Mouse (Mus musculus): ENCODE data around the gene Igsf3. TPM values are rescaled to one million over a fixed set of nuclear protein-coding genes. Genes with fewer than 3 reads are reported as not detected.

Gene Igsf3
- polyA plus RNA-seq (2012; rRNA removed), result 17.4 and 36.0 TPM in 2 replicates

DNA sequence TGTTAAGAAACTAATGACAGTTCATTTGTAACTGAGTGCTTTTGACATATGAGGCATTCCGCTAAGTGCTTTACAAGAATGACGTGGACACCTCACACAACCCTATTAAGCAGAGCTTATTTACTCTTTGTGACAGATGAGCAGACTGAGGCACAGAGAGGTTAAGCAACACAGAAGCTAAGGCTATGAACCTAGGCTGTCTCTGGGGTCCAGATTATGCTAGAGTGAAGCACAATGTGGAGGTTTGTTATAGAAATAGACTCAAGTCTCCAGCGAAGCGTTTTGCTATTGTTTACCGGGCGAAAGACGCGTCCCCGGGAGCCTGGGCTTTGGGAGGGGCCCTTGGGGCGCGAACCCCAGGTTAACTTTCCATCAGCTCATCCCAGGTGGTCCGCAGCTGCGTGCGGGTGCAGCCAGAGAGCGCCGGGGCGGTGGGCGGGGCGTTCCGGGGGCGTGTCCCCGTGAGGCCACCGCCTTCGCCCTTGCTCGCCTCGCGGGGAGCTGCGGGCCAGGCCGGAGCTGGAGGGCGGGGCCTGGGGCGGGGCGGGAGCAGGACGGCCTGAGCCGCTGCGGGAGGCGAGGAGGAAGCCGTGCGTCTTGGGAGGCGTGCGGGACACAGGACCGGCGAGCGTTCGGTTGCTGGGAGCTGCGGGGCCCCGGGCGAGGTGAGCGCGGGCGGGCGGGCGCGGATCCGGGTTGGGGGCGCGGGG lies at the start of gene Igsf3:
Gene Igsf3 (plus strand): TSS at position 546 of the 710 bp plus-strand sequence.
- peak; percentile 88 for DNase-seq (ENCODE audit: low read depth)
- no peak for TF ChIP-seq CTCF (IDR thresholded peaks at IDR 0.05; ENCODE audit: borderline replicate concordance, extremely low read depth, insufficient read depth, insufficient read length)
- TF ChIP-seq POLR2A (IDR thresholded peaks at IDR 0.05; ENCODE audit: borderline replicate concordance, extremely low read depth, insufficient read depth, insufficient read length, poor library complexity, severe bottlenecking), result peak; percentile 81

DNA sequence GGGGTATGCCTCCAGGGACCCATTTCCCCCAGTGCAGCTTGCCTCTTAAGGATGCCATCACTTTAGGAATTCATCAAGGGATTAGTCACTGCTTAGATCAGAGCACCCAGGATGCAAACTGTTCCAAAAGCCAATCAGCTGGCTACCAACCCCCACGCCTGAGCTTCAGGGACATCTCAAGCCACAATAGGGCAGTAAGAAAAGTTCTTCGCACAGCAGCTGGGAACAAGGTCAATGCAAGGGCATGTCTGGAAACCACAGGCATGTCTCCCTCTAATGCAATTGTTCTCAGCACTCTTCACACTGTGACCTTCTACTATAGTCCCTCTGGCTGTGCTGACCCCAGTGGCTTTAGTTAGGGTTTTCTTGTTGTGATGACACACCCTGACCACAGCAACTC lies 49.6 kb upstream of the Igsf3 start:
- TF ChIP-seq POLR2A (IDR thresholded peaks at IDR 0.05; ENCODE audit: borderline replicate concordance, extremely low read depth, insufficient read depth, insufficient read length, poor library complexity, severe bottlenecking) (no peak), CTCF (IDR thresholded peaks at IDR 0.05; ENCODE audit: borderline replicate concordance, extremely low read depth, insufficient read depth, insufficient read length) (no peak)
- no peak for DNase-seq (ENCODE audit: low read depth)

DNA sequence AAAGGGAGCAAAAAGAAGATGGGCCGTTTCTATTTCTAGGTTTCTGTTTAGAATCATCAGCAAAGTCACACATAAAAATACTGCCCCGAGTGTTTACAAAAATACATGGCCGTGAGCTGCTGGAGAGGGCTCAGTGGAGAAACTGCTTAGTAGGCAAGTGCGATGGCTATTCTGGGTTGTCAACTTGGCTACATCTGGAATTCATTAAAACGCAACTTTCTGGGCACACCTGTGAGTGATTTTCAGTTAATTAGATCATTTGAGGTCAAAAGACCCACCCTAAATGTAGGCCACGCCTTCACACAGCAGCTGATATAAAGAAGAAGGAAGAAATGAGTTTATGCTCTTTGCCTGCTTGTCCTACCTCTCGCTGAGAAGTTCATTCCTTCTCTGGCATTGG lies 48.3 kb upstream of the Igsf3 start:
- DNase-seq (ENCODE audit: low read depth), result no peak
- no peak for TF ChIP-seq CTCF (IDR thresholded peaks at IDR 0.05; ENCODE audit: borderline replicate concordance, extremely low read depth, insufficient read depth, insufficient read length)

DNA sequence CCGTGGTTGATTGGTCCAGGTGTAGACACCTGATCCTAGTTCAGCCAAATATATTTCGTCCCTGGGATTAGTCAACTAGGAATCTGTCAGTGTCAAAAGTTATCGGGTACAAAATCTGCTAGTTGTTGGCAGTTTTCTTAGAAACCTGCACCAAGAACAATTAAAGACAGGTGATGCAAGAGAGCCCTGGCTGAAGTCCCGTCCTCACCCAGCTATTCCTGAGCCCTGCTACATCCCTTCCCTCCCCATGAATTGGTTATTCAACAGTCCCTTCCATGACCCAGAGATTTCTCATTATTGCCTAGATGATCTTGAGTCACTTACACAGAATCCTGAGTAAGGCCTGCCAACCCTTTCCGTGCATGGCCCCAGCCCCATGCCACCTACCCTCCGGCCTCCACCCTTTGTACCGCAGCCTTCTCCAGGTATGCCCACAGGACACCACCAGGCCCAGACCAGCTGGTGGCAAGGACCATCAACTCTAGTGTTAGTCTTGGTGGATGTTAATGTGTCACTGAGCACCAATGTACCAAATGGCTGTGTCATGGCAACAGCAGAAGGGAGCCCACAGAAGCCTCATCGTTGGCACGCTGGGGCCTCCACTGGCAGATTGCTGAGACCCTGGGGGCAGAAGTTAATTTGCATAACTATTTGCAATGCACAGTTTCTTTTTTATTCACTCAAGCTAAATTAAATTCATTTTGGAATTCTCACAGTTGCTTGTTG lies 33.5 kb upstream of the Igsf3 start:
- TF ChIP-seq POLR2A (IDR thresholded peaks at IDR 0.05; ENCODE audit: borderline replicate concordance, extremely low read depth, insufficient read depth, insufficient read length, poor library complexity, severe bottlenecking) (no peak), CTCF (IDR thresholded peaks at IDR 0.05; ENCODE audit: borderline replicate concordance, extremely low read depth, insufficient read depth, insufficient read length) (no peak)
- DNase-seq (ENCODE audit: low read depth), result peak; percentile 89

DNA sequence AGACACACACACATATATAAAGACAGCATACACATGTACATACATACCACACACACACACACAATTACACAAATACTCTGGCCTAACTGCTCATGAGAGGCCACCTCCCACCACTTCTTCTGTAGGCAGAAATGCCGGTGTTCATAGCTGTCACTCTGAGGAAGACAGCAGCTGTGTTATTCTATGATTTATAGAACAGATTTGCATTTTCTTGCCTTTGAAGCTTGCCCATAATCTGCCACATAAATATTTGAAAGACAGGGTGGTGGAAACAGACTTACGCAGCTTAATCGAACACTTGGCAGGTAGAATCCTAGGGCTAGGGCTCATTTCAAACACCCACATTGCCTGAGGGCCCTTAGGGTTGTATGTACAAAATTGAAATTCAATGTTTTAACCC lies 32.6 kb upstream of the Igsf3 start:
- DNase-seq (ENCODE audit: low read depth), result peak; percentile 78
- TF ChIP-seq CTCF (IDR thresholded peaks at IDR 0.05; ENCODE audit: borderline replicate concordance, extremely low read depth, insufficient read depth, insufficient read length), result no peak
- no peak for TF ChIP-seq POLR2A (IDR thresholded peaks at IDR 0.05; ENCODE audit: borderline replicate concordance, extremely low read depth, insufficient read depth, insufficient read length, poor library complexity, severe bottlenecking)

DNA sequence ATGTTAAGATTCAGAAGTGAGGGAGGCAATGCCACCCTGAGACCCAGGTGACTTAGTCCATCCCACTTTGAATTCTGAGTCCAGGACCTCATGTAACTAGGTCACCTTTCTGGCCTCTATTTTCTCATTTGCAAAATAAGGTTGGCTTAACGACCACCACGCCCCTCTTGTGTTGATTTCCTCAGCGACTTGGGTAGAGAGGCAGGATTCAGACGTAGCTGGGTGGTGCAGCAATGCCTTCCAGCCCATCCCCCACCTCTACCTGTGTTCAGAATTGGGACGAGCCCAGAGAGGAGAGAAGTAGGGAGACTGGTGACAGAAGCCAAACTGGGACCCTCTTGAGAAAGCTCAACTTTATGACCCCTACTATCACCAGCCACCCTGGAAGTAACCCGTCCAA lies 31.6 kb upstream of the Igsf3 start:
- no peak for DNase-seq (ENCODE audit: low read depth)
- TF ChIP-seq CTCF (IDR thresholded peaks at IDR 0.05; ENCODE audit: borderline replicate concordance, extremely low read depth, insufficient read depth, insufficient read length) (no peak), POLR2A (IDR thresholded peaks at IDR 0.05; ENCODE audit: borderline replicate concordance, extremely low read depth, insufficient read depth, insufficient read length, poor library complexity, severe bottlenecking) (no peak)

DNA sequence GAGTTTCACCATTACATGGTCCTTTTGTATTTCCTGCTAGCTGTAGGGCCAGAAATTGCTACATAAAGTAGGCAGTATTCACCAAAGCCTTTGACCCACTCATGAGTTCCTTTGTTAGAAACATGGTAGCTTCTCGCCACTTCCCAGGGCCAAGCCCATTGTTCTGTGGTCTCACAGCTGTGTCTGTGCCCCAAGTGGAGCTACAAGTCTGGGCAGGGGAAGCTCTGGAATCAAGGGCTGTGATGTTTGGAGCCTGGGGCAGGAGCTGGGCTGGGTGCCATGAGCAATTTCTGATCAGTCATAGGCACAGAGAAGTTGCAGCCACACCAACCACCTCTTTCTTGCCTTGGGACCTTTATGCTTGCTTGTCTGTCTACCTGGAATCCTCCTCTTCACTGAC lies 30.1 kb upstream of the Igsf3 start:
- DNase-seq (ENCODE audit: low read depth), result no peak
- TF ChIP-seq POLR2A (IDR thresholded peaks at IDR 0.05; ENCODE audit: borderline replicate concordance, extremely low read depth, insufficient read depth, insufficient read length, poor library complexity, severe bottlenecking) (no peak), CTCF (IDR thresholded peaks at IDR 0.05; ENCODE audit: borderline replicate concordance, extremely low read depth, insufficient read depth, insufficient read length) (no peak)

DNA sequence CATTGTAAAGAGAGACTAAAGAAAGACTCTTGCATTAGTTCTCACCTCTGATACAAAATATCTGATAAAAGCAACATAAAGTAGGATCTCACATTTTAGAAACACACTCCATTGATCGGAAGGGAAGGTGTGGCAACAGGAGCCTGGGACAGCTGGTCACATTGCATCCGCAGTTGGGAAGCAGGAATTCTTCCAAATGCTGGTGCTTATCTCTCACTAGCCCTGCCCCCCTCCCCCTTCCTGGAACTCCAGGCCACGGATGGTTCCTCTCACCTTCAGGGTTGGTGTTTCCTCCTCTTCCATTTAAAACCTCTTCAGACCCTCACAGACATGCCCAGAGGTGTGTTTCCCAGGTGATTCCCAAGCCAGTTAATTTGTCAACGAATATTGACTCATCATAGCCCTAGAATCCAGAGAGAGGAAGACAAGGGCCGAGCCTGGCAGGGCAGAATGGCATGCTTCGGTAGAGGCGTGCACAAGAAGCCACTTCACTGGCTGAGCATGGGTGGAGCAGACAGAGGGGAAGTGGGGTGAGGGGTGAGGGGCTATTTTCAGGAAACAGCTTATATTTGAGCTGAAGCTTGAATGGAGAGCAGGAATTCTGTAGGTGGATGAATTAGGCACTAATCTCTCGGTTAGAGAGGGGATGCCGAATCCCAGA lies 28.3 kb upstream of the Igsf3 start:
- no peak for TF ChIP-seq POLR2A (IDR thresholded peaks at IDR 0.05; ENCODE audit: borderline replicate concordance, extremely low read depth, insufficient read depth, insufficient read length, poor library complexity, severe bottlenecking)
- TF ChIP-seq CTCF (IDR thresholded peaks at IDR 0.05; ENCODE audit: borderline replicate concordance, extremely low read depth, insufficient read depth, insufficient read length), result no peak
- DNase-seq (ENCODE audit: low read depth), result no peak

DNA sequence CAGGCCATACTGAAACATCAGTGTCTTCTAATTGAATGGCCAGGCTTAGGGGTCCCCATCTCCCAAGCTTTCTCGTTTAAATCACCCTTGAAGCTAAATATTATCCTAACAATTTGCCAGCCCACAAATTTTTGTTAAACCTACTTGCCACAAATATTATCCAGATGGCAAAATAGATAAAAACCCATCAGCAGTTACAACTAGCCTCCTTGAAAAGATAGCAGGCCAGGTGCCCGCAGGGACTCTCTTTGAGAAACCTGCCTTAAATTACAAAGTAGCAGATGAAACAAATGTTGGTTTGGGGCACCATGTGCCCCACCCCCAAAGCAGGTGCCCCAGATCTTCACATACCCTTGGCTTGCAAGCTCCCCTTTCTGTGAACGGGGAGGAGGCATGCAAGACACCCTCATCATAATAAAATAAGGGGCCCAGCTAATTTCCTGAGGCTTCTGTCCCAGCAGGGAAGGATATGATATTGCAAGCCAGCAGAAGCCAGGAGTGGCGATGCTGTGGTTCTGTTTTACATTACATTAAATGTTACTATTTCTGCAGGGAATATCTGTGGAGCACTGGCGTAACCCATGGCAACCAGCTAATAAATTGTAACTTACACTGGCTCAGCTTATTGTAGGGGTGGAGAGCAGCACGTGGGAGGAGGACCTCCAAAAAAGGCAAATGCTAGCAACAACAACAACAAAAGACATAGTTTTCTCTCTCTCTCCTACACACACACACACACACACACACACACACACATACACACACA lies 27.2 kb upstream of the Igsf3 start:
- peak; percentile 82 for DNase-seq (ENCODE audit: low read depth)
- TF ChIP-seq POLR2A (IDR thresholded peaks at IDR 0.05; ENCODE audit: borderline replicate concordance, extremely low read depth, insufficient read depth, insufficient read length, poor library complexity, severe bottlenecking), result no peak
- no peak for TF ChIP-seq CTCF (IDR thresholded peaks at IDR 0.05; ENCODE audit: borderline replicate concordance, extremely low read depth, insufficient read depth, insufficient read length)

DNA sequence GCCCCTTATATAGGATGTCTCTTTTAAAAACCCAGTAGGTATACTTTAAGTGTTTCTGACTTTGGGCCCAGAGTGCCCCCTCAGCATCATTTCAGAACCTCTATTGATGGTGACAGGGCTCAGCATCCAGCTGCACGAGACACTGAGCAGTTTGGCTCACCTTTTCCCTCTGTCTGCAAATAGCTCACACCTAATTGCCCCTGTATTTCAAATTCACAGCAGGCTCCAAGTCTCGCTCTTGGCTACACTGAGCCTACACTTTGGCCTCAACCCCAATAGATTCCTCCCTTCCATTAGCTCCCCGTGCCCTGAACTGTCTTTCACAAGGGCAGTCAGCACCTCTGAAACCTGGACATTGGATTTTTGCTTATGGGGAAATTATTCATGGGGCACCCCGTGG lies 26.5 kb upstream of the Igsf3 start:
- TF ChIP-seq POLR2A (IDR thresholded peaks at IDR 0.05; ENCODE audit: borderline replicate concordance, extremely low read depth, insufficient read depth, insufficient read length, poor library complexity, severe bottlenecking) (no peak), CTCF (IDR thresholded peaks at IDR 0.05; ENCODE audit: borderline replicate concordance, extremely low read depth, insufficient read depth, insufficient read length) (no peak)
- no peak for DNase-seq (ENCODE audit: low read depth)

DNA sequence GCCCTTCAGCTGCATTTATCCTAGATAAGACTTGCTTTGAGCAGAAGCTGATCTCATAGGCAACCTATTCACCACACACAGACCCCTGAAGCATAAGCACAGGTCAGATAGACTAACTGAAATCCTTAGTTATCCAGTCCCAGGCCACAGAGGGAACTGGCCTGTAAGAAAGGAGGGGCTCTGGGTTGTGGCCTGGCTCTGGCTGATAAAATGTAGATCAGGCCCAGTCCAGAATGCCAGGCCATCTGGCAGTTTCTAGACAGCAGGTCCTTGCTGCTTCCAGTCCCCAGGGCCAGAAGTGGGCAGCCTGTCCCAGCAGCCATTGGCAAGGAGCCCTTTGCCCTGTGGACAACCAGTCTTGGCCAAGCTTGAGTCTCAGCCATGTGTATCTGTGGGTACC lies 22.4 kb upstream of the Igsf3 start:
- no peak for DNase-seq (ENCODE audit: low read depth)
- TF ChIP-seq CTCF (IDR thresholded peaks at IDR 0.05; ENCODE audit: borderline replicate concordance, extremely low read depth, insufficient read depth, insufficient read length) (no peak), POLR2A (IDR thresholded peaks at IDR 0.05; ENCODE audit: borderline replicate concordance, extremely low read depth, insufficient read depth, insufficient read length, poor library complexity, severe bottlenecking) (no peak)

Data from brain, embryonic 14.5 days (tissue).